Mouse (Mus musculus): ENCODE measurements around the gene Disc1. TPM values are rescaled to one million over a fixed set of nuclear protein-coding genes. Genes with fewer than 3 reads are reported as not detected.

Gene Disc1
- 0.84 and 0.86 TPM in 2 replicates for polyA plus RNA-seq (2014; fragmentation: Nextera tagmentation; extraction: Ambion mirVana)

DNA sequence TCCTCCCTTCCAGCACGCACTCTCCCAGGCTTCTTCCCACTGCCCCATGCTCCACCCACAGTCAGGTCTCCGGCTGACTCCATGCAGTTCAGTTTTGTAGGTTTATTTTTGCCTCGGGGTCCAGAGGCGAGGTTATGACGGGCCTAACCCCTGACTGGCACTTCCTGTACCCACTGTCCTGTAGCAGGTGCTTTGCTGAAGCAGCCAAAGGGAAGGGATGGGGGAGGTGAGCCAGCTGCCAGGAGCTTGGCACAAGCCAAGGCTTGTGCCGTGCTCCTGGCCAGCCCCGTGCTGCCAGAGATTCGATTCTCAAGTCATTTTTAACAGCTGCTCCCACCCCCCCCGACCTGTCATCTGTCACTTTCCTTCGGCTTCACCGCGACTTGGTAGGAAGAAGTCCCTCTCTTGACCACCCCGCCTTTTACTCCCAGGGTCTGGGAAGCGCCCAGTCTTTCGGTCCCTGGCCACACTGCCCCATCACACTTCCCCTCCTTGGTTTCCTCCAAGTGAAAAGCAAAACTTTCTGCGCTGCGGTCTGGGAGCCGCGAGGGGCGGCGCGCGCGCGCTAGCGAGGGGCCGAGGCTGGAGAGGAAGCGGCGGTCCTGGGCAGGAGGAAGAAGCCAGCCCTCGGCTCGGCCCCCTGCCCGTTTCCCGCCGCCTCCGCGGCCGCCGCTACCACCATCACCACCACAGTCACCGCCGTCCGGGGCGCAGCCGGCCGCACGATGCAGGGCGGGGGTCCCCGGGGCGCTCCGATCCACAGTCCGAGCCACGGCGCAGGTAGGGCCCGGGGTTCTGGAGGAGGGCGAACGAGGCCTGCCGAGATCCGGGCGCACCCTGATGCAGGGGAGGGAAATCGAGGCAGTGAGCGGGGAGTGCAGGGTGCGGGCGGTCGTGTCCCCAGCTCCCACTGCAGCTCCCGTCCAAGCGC, at the start of gene Disc1:
TSS of gene Disc1 (plus strand) at position 691 of the 931 bp plus-strand sequence.
- Histone ChIP-seq H3K27me3 (ENCODE audit: control insufficient read depth, insufficient read depth, low read length) (peaks cover 31% of the 10 kb centered on the region), H3K9me3 (replicated peaks; ENCODE audit: control insufficient read depth, low read length) (no peaks in the 10 kb centered on the region; the same call in 1 of the 2 replicates), H3K27ac (replicated peaks; ENCODE audit: low read depth, low read length) (no peak within 1 kb of the TSS), H3K9ac (replicated peaks; ENCODE audit: low read length) (peak within 1 kb of the TSS; percentile 77), H3K36me3 (replicated peaks; ENCODE audit: control insufficient read depth, insufficient read depth, low read depth, low read length) (no peaks in the 10 kb centered on the region), H3K4me1 (ENCODE audit: control insufficient read depth, insufficient read depth, low read length) (peaks cover 2% of the 10 kb centered on the region; the same call in 1 of the 2 replicates), H3K4me3 (ENCODE audit: low read depth, low read length) (peak within 1 kb of the TSS; percentile 59), H3K4me2 (ENCODE audit: low read depth, low read length) (peak within 1 kb of the TSS; percentile 98)
- WGBS = 2% methylated on average over 57 of the region's 65 CpGs
- DNase-seq (ENCODE audit: low spot score) (peak; percentile 55), ATAC-seq (replicated peaks; ENCODE audit: insufficient number of reproducible peaks, low FRiP score, low TSS enrichment, low read depth) (peak; percentile 42; the same call in 1 of the 2 replicates)

GRCm38 (mm10) chr8:125012695-125013627, 41.0 kb upstream of the Disc1 start, which contains the start of gene Tsnax:
Gene Tsnax (plus strand): TSS chr8:125012997.
- Histone ChIP-seq H3K4me3 (ENCODE audit: low read depth, low read length) (peak within 1 kb of the TSS; percentile 97), H3K9ac (replicated peaks; ENCODE audit: low read length) (peak within 1 kb of the TSS; percentile 96), H3K4me1 (ENCODE audit: control insufficient read depth, insufficient read depth, low read length) (no peaks in the 10 kb centered on the region), H3K9me3 (replicated peaks; ENCODE audit: control insufficient read depth, low read length) (no peaks in the 10 kb centered on the region), H3K36me3 (replicated peaks; ENCODE audit: control insufficient read depth, insufficient read depth, low read depth, low read length) (peaks cover 3% of the 10 kb centered on the region; the same call in 1 of the 2 replicates), H3K4me2 (ENCODE audit: low read depth, low read length) (peak within 1 kb of the TSS; percentile 74), H3K27me3 (ENCODE audit: control insufficient read depth, insufficient read depth, low read length) (no peaks in the 10 kb centered on the region), H3K27ac (replicated peaks; ENCODE audit: low read depth, low read length) (peak within 1 kb of the TSS; percentile 48)
- DNase-seq (ENCODE audit: low spot score) = peak; percentile 93
- 3% methylated on average over 78 of the region's 84 CpGs for WGBS
- ATAC-seq (replicated peaks; ENCODE audit: insufficient number of reproducible peaks, low FRiP score, low TSS enrichment, low read depth) = peak; percentile 98

DNA sequence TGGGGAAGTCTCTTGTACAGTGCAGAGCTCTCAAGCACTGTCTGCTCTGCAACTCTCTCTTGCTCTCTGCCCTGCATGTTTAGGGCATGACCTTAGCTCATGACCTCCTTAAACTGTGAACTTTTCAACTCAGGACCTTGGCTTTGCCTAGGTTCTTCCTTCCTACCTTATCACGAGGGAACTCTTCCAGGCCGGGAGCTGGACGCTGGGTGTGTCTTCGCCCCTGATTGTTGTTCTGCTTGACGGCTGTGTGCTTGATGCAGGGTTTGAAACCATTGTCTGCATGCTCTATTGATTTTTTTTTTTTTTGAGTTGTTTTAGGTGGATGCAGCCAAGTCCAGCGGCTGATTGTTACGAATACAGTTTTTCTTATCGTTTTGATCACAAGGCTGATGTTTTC, 29.9 kb upstream of the Disc1 start:
- peaks cover 6% of the 10 kb centered on the region for H3K36me3 ChIP-seq (replicated peaks; ENCODE audit: control insufficient read depth, insufficient read depth, low read depth, low read length)
- no peak overlapping the region for H3K9ac ChIP-seq (replicated peaks; ENCODE audit: low read length)
- ATAC-seq (replicated peaks; ENCODE audit: insufficient number of reproducible peaks, low FRiP score, low TSS enrichment, low read depth) (no peak), DNase-seq (ENCODE audit: low spot score) (no peak)
- no peaks in the 10 kb centered on the region for H3K9me3 ChIP-seq (replicated peaks; ENCODE audit: control insufficient read depth, low read length)
- no peak overlapping the region for H3K27ac ChIP-seq (replicated peaks; ENCODE audit: low read depth, low read length)
- H3K4me1 ChIP-seq (ENCODE audit: control insufficient read depth, insufficient read depth, low read length) = no peaks in the 10 kb centered on the region
- H3K4me3 ChIP-seq (ENCODE audit: low read depth, low read length) = no peak overlapping the region
- H3K27me3 ChIP-seq (ENCODE audit: control insufficient read depth, insufficient read depth, low read length) = no peaks in the 10 kb centered on the region
- H3K4me2 ChIP-seq (ENCODE audit: low read depth, low read length) = no peak overlapping the region
- 92% methylated on average over 8 of the region's 8 CpGs for WGBS

DNA sequence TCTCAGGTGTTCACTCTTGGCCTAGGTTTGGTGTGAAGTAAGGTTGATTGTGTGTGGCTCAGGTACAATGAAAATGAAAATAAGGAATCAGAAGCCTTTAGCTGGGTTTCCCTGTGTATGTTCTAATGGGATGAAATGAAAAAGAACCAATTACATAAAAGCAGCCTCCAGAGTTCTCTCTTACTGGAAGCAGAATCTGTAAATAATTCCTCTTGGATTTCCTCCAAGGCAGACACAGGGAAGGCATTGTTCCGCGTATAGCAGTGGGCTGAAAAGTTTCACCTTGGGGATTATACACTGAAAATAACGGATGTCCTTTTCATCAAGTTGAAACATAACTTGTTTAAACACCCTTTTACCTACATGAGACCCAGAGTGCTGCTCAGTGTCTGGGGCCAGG, 26.8 kb upstream of the Disc1 start:
- no peaks in the 10 kb centered on the region for H3K4me1 ChIP-seq (ENCODE audit: control insufficient read depth, insufficient read depth, low read length)
- H3K4me3 ChIP-seq (ENCODE audit: low read depth, low read length) = no peak overlapping the region
- H3K4me2 ChIP-seq (ENCODE audit: low read depth, low read length) = no peak overlapping the region
- 83% methylated on average over 3 of the region's 3 CpGs for WGBS
- no peak for DNase-seq (ENCODE audit: low spot score)
- no peak overlapping the region for H3K27ac ChIP-seq (replicated peaks; ENCODE audit: low read depth, low read length)
- no peaks in the 10 kb centered on the region for H3K9me3 ChIP-seq (replicated peaks; ENCODE audit: control insufficient read depth, low read length)
- no peak for ATAC-seq (replicated peaks; ENCODE audit: insufficient number of reproducible peaks, low FRiP score, low TSS enrichment, low read depth)
- no peak overlapping the region for H3K9ac ChIP-seq (replicated peaks; ENCODE audit: low read length)
- peaks cover 8% of the 10 kb centered on the region for H3K36me3 ChIP-seq (replicated peaks; ENCODE audit: control insufficient read depth, insufficient read depth, low read depth, low read length)
- H3K27me3 ChIP-seq (ENCODE audit: control insufficient read depth, insufficient read depth, low read length) = no peaks in the 10 kb centered on the region

GRCm38 (mm10) chr8:125028841-125029240, 25.2 kb upstream of the Disc1 start:
- WGBS = 90% methylated on average over 5 of the region's 5 CpGs
- no peak overlapping the region for H3K4me3 ChIP-seq (ENCODE audit: low read depth, low read length)
- no peaks in the 10 kb centered on the region for H3K4me1 ChIP-seq (ENCODE audit: control insufficient read depth, insufficient read depth, low read length)
- H3K9me3 ChIP-seq (replicated peaks; ENCODE audit: control insufficient read depth, low read length) = no peaks in the 10 kb centered on the region
- peaks cover 8% of the 10 kb centered on the region for H3K36me3 ChIP-seq (replicated peaks; ENCODE audit: control insufficient read depth, insufficient read depth, low read depth, low read length)
- H3K27me3 ChIP-seq (ENCODE audit: control insufficient read depth, insufficient read depth, low read length) = no peaks in the 10 kb centered on the region
- no peak overlapping the region for H3K4me2 ChIP-seq (ENCODE audit: low read depth, low read length)
- no peak overlapping the region for H3K27ac ChIP-seq (replicated peaks; ENCODE audit: low read depth, low read length)
- no peak overlapping the region for H3K9ac ChIP-seq (replicated peaks; ENCODE audit: low read length)
- no peak for ATAC-seq (replicated peaks; ENCODE audit: insufficient number of reproducible peaks, low FRiP score, low TSS enrichment, low read depth)
- no peak for DNase-seq (ENCODE audit: low spot score)

- no peak for DNase-seq (ENCODE audit: low spot score)
- ATAC-seq (replicated peaks; ENCODE audit: insufficient number of reproducible peaks, low FRiP score, low TSS enrichment, low read depth) = no peak
- 88% methylated on average over 5 of the region's 5 CpGs for WGBS
- H3K4me2 ChIP-seq (ENCODE audit: low read depth, low read length) = no peak overlapping the region
- H3K36me3 ChIP-seq (replicated peaks; ENCODE audit: control insufficient read depth, insufficient read depth, low read depth, low read length) = peaks cover 6% of the 10 kb centered on the region
- H3K9me3 ChIP-seq (replicated peaks; ENCODE audit: control insufficient read depth, low read length) = no peaks in the 10 kb centered on the region
- no peaks in the 10 kb centered on the region for H3K4me1 ChIP-seq (ENCODE audit: control insufficient read depth, insufficient read depth, low read length)
- H3K27me3 ChIP-seq (ENCODE audit: control insufficient read depth, insufficient read depth, low read length) = no peaks in the 10 kb centered on the region
- H3K27ac ChIP-seq (replicated peaks; ENCODE audit: low read depth, low read length) = no peak overlapping the region
- H3K4me3 ChIP-seq (ENCODE audit: low read depth, low read length) = no peak overlapping the region
- H3K9ac ChIP-seq (replicated peaks; ENCODE audit: low read length) = no peak overlapping the region
These were observed 22.7 kb upstream of the Disc1 start for GRCm38 (mm10) chr8:125031276-125031675.

DNA sequence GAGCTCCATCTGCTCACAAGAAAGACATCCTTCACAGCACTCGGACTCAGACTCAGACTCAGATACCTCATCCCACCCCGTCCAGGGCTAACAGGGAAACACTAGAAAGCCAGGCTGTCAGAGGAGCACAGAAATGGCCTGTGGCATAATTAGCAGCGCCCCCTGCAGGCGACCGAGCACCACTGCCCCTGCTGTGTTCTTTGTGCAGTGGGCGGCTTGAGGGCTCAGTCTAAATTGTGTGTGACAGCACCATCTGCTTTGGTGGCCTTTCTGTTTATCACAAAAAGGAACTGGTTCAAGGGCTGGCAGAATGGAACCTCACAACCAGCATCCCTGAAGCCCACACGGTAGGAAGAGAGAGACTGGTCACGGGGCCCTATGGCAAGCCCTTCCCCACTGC, 19.3 kb upstream of the Disc1 start:
- Histone ChIP-seq H3K9ac (replicated peaks; ENCODE audit: low read length) (no peak overlapping the region), H3K9me3 (replicated peaks; ENCODE audit: control insufficient read depth, low read length) (no peaks in the 10 kb centered on the region), H3K4me3 (ENCODE audit: low read depth, low read length) (no peak overlapping the region), H3K27ac (replicated peaks; ENCODE audit: low read depth, low read length) (no peak overlapping the region), H3K4me2 (ENCODE audit: low read depth, low read length) (no peak overlapping the region), H3K4me1 (ENCODE audit: control insufficient read depth, insufficient read depth, low read length) (no peaks in the 10 kb centered on the region), H3K27me3 (ENCODE audit: control insufficient read depth, insufficient read depth, low read length) (no peaks in the 10 kb centered on the region), H3K36me3 (replicated peaks; ENCODE audit: control insufficient read depth, insufficient read depth, low read depth, low read length) (peaks cover 2% of the 10 kb centered on the region)
- ATAC-seq (replicated peaks; ENCODE audit: insufficient number of reproducible peaks, low FRiP score, low TSS enrichment, low read depth) = no peak
- 31% methylated on average over 8 of the region's 8 CpGs for WGBS
- DNase-seq (ENCODE audit: low spot score) = peak; percentile 66
